Mouse (Mus musculus): ENCODE results near the gene Cers5.

DNA sequence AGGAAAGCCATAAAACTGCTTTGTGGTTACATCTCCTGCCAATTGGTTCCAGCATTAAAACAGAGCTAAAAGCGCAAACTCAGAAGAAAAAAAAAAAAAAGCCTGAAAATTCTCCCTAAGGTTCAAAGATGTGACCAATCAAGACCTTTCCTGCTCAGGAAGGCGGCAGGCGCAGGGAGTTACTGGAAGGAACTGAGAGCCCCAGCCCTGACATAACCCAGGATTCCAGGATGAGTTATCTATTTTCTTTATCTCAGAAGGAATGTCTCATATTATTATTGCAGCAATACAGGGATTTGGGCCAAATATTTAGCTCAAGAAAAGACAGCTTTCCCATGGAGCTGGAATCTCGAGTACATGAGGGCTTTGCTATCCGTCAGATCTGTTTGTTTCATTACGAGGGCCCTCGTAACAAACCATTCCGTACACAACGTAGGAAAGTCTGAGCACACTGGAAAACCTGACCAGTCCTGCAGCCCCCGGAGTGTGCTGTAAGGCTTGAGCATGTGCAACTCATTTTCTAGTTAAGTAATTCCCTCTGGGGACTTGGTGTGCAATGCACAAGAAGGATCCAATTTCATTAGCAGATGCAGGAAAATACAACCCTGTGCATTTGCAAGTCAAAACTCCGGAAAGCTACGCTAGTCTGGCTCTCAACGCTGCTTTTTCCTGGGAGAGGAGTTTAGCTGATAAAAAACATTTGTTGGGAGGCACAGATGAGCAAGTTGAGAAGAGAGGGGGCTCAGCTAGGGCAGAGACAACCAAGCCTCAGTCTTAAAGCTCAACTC lies 45.8 kb upstream of the Cers5 start:
- TF ChIP-seq CTCF (IDR thresholded peaks at IDR 0.05; ENCODE audit: insufficient read depth, low read depth, low read length) (no peak), POLR2A (IDR thresholded peaks at IDR 0.05; ENCODE audit: insufficient read depth, low read depth, low read length) (no peak)
